Mouse (Mus musculus) heart, postnatal 0 days (tissue): ENCODE measurements around the gene A930002H24Rik.

Experiments
- CTCF ChIP-seq: IDR thresholded peaks from 2 replicates; pipeline ENCODE4 v1.5.1; 2016; ENCODE audit warnings: antibody characterized with exemption, control low read depth, low read depth
- EP300 ChIP-seq: IDR thresholded peaks from 2 replicates; pipeline ENCODE4 v1.6.1; 2016; ENCODE audit warnings: antibody characterized with exemption, low read depth

- no peak for TF ChIP-seq EP300
- no peak for TF ChIP-seq CTCF
Observed at GRCm38 (mm10) chr17:63849151-63849550, 14.4 kb downstream of the A930002H24Rik start.
